Mouse (Mus musculus): Measurements from ENCODE around the gene Pold2. TPM values are rescaled to one million over a fixed set of nuclear protein-coding genes. Genes with fewer than 3 reads are reported as not detected.

The Pold2 gene
- total and polyA plus RNA-seq, 3 experiments, result 261 to 366 TPM; not detected in 1

- no peak for DNase-seq (ENCODE audit: low read depth, low spot score)
- TF ChIP-seq ZMIZ1 (IDR thresholded peaks at IDR 0.05; ENCODE audit: low read depth, low read length) (no peak), CHD2 (IDR thresholded peaks at IDR 0.05; ENCODE audit: low read length) (no peak), MEF2A (IDR thresholded peaks at IDR 0.05; ENCODE audit: extremely low read depth, insufficient replicate concordance, low read depth, low read length, poor library complexity, severe bottlenecking) (no peak), HCFC1 (IDR thresholded peaks at IDR 0.05; ENCODE audit: low read depth, low read length) (no peak), USF2 (IDR thresholded peaks at IDR 0.05; ENCODE audit: borderline replicate concordance in 1 of 2, insufficient read depth in 1 of 2, low read depth in 1 of 2, low read length in 2 of 2) (no peak), MAZ (IDR thresholded peaks at IDR 0.05; ENCODE audit: low read depth, low read length) (no peak), ELF1 (IDR thresholded peaks at IDR 0.05; ENCODE audit: low read depth, low read length) (no peak), TBP (IDR thresholded peaks at IDR 0.05; ENCODE audit: low read depth, low read length) (no peak), MYB (IDR thresholded peaks at IDR 0.05; ENCODE audit: low read depth, low read length) (no peak), EP300 (IDR thresholded peaks at IDR 0.05; ENCODE audit: low read depth in 1 of 2, low read length in 2 of 2) (no peak)
These were observed 25.8 kb upstream of the Pold2 start for GRCm38 (mm10) chr11:5903844-5904243.

GRCm38 (mm10) chr11:5902390-5902789 is 24.3 kb upstream of the Pold2 start:
- Histone ChIP-seq H3K36me3 (ENCODE audit: control insufficient read depth in 1 of 2, insufficient read depth in 2 of 2, low read length in 2 of 2) (no peaks in the 10 kb centered on the region), H3K9ac (ENCODE audit: control insufficient read depth, low read depth, low read length, poor library complexity, severe bottlenecking) (no peak overlapping the region), H3K27ac (ENCODE audit: control insufficient read depth, low read depth, low read length) (no peak overlapping the region), H3K79me2 (ENCODE audit: control insufficient read depth, insufficient read depth, low read length, poor library complexity) (no peaks in the 10 kb centered on the region), H3K27me3 (ENCODE audit: control insufficient read depth in 1 of 2, insufficient read depth in 2 of 2, low read length in 2 of 2) (peaks cover 0 to 5% of the 10 kb centered on the region in 2 experiments; a peak in 3 of 4 replicates), H3K4me1 (ENCODE audit: control insufficient read depth in 1 of 2, insufficient read depth in 2 of 2, low read length in 2 of 2) (no peaks in the 10 kb centered on the region), H3K9me3 (replicated peaks; ENCODE audit: insufficient read depth, low read length) (no peaks in the 10 kb centered on the region), H3K4me3 (ENCODE audit: control insufficient read depth in 1 of 2, insufficient read depth in 1 of 2, low read depth in 2 of 2, low read length in 2 of 2) (no peak overlapping the region)
- TF ChIP-seq E2F4 (IDR thresholded peaks at IDR 0.05; ENCODE audit: borderline replicate concordance, low read depth, low read length) (no peak), CHD2 (IDR thresholded peaks at IDR 0.05; ENCODE audit: low read length) (no peak), MYC (IDR thresholded peaks at IDR 0.05; ENCODE audit: low read depth, low read length) (no peak), KAT2A (conservative IDR thresholded peaks at IDR 0.05; ENCODE audit: low read depth, low read length) (no peak), HCFC1 (IDR thresholded peaks at IDR 0.05; ENCODE audit: low read depth, low read length) (no peak), USF1 (IDR thresholded peaks at IDR 0.05; ENCODE audit: low read depth, low read length) (no peak), CTCF (IDR thresholded peaks at IDR 0.05 in 2 of 3, conservative IDR thresholded peaks at IDR 0.05 in 1 of 3; ENCODE audit: control insufficient read depth in 1 of 3, insufficient read depth in 1 of 3, low read depth in 2 of 3, low read length in 3 of 3, poor library complexity in 1 of 3, severe bottlenecking in 1 of 3) (no peak), MAX (IDR thresholded peaks at IDR 0.05; ENCODE audit: low read length) (no peak), MAZ (IDR thresholded peaks at IDR 0.05; ENCODE audit: low read depth, low read length) (no peak), GATA1 (IDR thresholded peaks at IDR 0.05; ENCODE audit: low read depth, low read length) (no peak), POLR2A (IDR thresholded peaks at IDR 0.05; ENCODE audit: control insufficient read depth in 1 of 2, insufficient read depth in 1 of 2, low read depth in 1 of 2, low read length in 2 of 2, poor library complexity in 1 of 2) (no peak), ZKSCAN1 (IDR thresholded peaks at IDR 0.05; ENCODE audit: low read depth, low read length) (no peak), ZMIZ1 (IDR thresholded peaks at IDR 0.05; ENCODE audit: low read depth, low read length) (no peak), ELF1 (IDR thresholded peaks at IDR 0.05; ENCODE audit: low read depth, low read length) (no peak), SIN3A (IDR thresholded peaks at IDR 0.05; ENCODE audit: low read length) (no peak), JUND (IDR thresholded peaks at IDR 0.05; ENCODE audit: low read depth, low read length) (no peak), ZC3H11A (IDR thresholded peaks at IDR 0.05; ENCODE audit: low read depth, low read length) (no peak), CHD1 (IDR thresholded peaks at IDR 0.05; ENCODE audit: low read depth, low read length) (no peak), EP300 (IDR thresholded peaks at IDR 0.05; ENCODE audit: low read depth in 1 of 2, low read length in 2 of 2) (no peak)
- no peak for DNase-seq (ENCODE audit: low read depth, low spot score)

More at GRCm38 (mm10) chr11:5903844-5904243, 25.8 kb upstream of the Pold2 start:
- Histone ChIP-seq H3K27ac (ENCODE audit: control insufficient read depth, low read depth, low read length) (no peak overlapping the region), H3K4me1 (ENCODE audit: control insufficient read depth in 1 of 2, insufficient read depth in 2 of 2, low read length in 2 of 2) (0 out of 4 replicates have a peak, but pooled peaks cover 0 to 2% of the 10 kb centered on the region in 2 experiments), H3K27me3 (ENCODE audit: control insufficient read depth in 1 of 2, insufficient read depth in 2 of 2, low read length in 2 of 2) (peaks cover 0 to 5% of the 10 kb centered on the region in 2 experiments; a peak in 3 of 4 replicates), H3K4me3 (ENCODE audit: control insufficient read depth in 1 of 2, insufficient read depth in 1 of 2, low read depth in 2 of 2, low read length in 2 of 2) (no peak overlapping the region), H3K36me3 (ENCODE audit: control insufficient read depth in 1 of 2, insufficient read depth in 2 of 2, low read length in 2 of 2) (no peaks in the 10 kb centered on the region), H3K79me2 (ENCODE audit: control insufficient read depth, insufficient read depth, low read length, poor library complexity) (no peaks in the 10 kb centered on the region), H3K9ac (ENCODE audit: control insufficient read depth, low read depth, low read length, poor library complexity, severe bottlenecking) (no peak overlapping the region), H3K9me3 (replicated peaks; ENCODE audit: insufficient read depth, low read length) (no peaks in the 10 kb centered on the region)

Measured in MEL (cell line).